Mouse (Mus musculus): ENCODE measurements around the gene Gltpd2. TPM values are rescaled to one million over a fixed set of nuclear protein-coding genes. Genes with fewer than 3 reads are reported as not detected.

Gene Gltpd2
- polyA plus RNA-seq, 1 experiment from 2014 or later: 0.32 TPM

GRCm38 (mm10) chr11:70544496-70544895 lies 25.5 kb downstream of the Gltpd2 start:
- WGBS: 63% methylated on average over 7 of the region's 7 CpGs

GRCm38 (mm10) chr11:70551526-70551925 lies 32.5 kb downstream of the Gltpd2 start:
- Histone ChIP-seq H3K4me3 (ENCODE audit: low read depth, low read length) (no peak overlapping the region), H3K4me2 (replicated peaks; ENCODE audit: low read depth) (no peak overlapping the region), H3K9me3 (ENCODE audit: control insufficient read depth, low read length) (no peaks in the 10 kb centered on the region), H3K27ac (replicated peaks) (no peak overlapping the region; the same call in 1 of the 2 replicates), H3K9ac (ENCODE audit: low read length) (no peak overlapping the region), H3K36me3 (ENCODE audit: control insufficient read depth, insufficient read depth, low read length) (peaks cover 16% of the 10 kb centered on the region; the same call in 1 of the 2 replicates), H3K4me1 (replicated peaks; ENCODE audit: control insufficient read depth, insufficient read depth) (no peaks in the 10 kb centered on the region), H3K27me3 (ENCODE audit: control insufficient read depth, insufficient read depth, low read length) (no peaks in the 10 kb centered on the region)
- WGBS: 91% methylated on average over 8 of the region's 8 CpGs
- no peak for ATAC-seq (ENCODE audit: low FRiP score, low TSS enrichment)
- TF ChIP-seq EP300 (optimal IDR thresholded peaks at IDR 0.05) (no peak), CTCF (IDR thresholded peaks at IDR 0.05; ENCODE audit: low read depth) (no peak)
- DNase-seq (ENCODE audit: low spot score): no peak

More at GRCm38 (mm10) chr11:70544496-70544895, 25.5 kb downstream of the Gltpd2 start:
- Histone ChIP-seq H3K27me3 (ENCODE audit: control insufficient read depth, insufficient read depth, low read length) (no peaks in the 10 kb centered on the region), H3K9ac (ENCODE audit: low read length) (no peak overlapping the region), H3K9me3 (ENCODE audit: control insufficient read depth, low read length) (no peaks in the 10 kb centered on the region), H3K4me2 (replicated peaks; ENCODE audit: low read depth) (no peak overlapping the region), H3K4me1 (replicated peaks; ENCODE audit: control insufficient read depth, insufficient read depth) (0 out of 2 replicates have a peak, but pooled peaks cover 3% of the 10 kb centered on the region), H3K4me3 (ENCODE audit: low read depth, low read length) (no peak overlapping the region), H3K27ac (replicated peaks) (no peak overlapping the region), H3K36me3 (ENCODE audit: control insufficient read depth, insufficient read depth, low read length) (0 out of 2 replicates have a peak, but pooled peaks cover 3% of the 10 kb centered on the region)
- TF ChIP-seq CTCF (IDR thresholded peaks at IDR 0.05; ENCODE audit: low read depth) (no peak), EP300 (optimal IDR thresholded peaks at IDR 0.05) (no peak)
- DNase-seq (ENCODE audit: low spot score): no peak
- no peak for ATAC-seq (ENCODE audit: low FRiP score, low TSS enrichment)

- no peak for DNase-seq (ENCODE audit: low spot score)
- TF ChIP-seq CTCF (IDR thresholded peaks at IDR 0.05; ENCODE audit: low read depth) (no peak), EP300 (optimal IDR thresholded peaks at IDR 0.05) (no peak)
- WGBS: 41% methylated on average over 7 of the region's 7 CpGs
- Histone ChIP-seq H3K9me3 (ENCODE audit: control insufficient read depth, low read length) (no peaks in the 10 kb centered on the region), H3K4me3 (ENCODE audit: low read depth, low read length) (no peak overlapping the region), H3K36me3 (ENCODE audit: control insufficient read depth, insufficient read depth, low read length) (peaks cover 13% of the 10 kb centered on the region; the same call in 1 of the 2 replicates), H3K27me3 (ENCODE audit: control insufficient read depth, insufficient read depth, low read length) (no peaks in the 10 kb centered on the region), H3K4me1 (replicated peaks; ENCODE audit: control insufficient read depth, insufficient read depth) (no peaks in the 10 kb centered on the region), H3K4me2 (replicated peaks; ENCODE audit: low read depth) (no peak overlapping the region), H3K9ac (ENCODE audit: low read length) (no peak overlapping the region), H3K27ac (replicated peaks) (0 out of 2 replicates have a peak overlapping the region, but pooled peaks have one; percentile 24)
- ATAC-seq (ENCODE audit: low FRiP score, low TSS enrichment): no peak
These were observed 34.9 kb downstream of the Gltpd2 start for GRCm38 (mm10) chr11:70553940-70554339.

GRCm38 (mm10) chr11:70557545-70557944 lies 38.5 kb downstream of the Gltpd2 start:
- ATAC-seq (ENCODE audit: low FRiP score, low TSS enrichment) (no peak), DNase-seq (ENCODE audit: low spot score) (no peak)
- Histone ChIP-seq H3K9ac (ENCODE audit: low read length) (no peak overlapping the region), H3K4me1 (replicated peaks; ENCODE audit: control insufficient read depth, insufficient read depth) (no peaks in the 10 kb centered on the region), H3K4me2 (replicated peaks; ENCODE audit: low read depth) (no peak overlapping the region), H3K36me3 (ENCODE audit: control insufficient read depth, insufficient read depth, low read length) (peaks cover 13% of the 10 kb centered on the region; the same call in 1 of the 2 replicates), H3K27me3 (ENCODE audit: control insufficient read depth, insufficient read depth, low read length) (no peaks in the 10 kb centered on the region), H3K27ac (replicated peaks) (no peak overlapping the region), H3K4me3 (ENCODE audit: low read depth, low read length) (no peak overlapping the region), H3K9me3 (ENCODE audit: control insufficient read depth, low read length) (no peaks in the 10 kb centered on the region)
- TF ChIP-seq CTCF (IDR thresholded peaks at IDR 0.05; ENCODE audit: low read depth) (peak; percentile 31), EP300 (optimal IDR thresholded peaks at IDR 0.05) (no peak)
- WGBS: 89% methylated on average over 9 of the region's 9 CpGs

- peak; percentile 41; the same call in 1 of the 2 replicates for ATAC-seq (ENCODE audit: low FRiP score, low TSS enrichment)
- Histone ChIP-seq H3K9ac (ENCODE audit: low read length) (no peak overlapping the region; the same call in 1 of the 2 replicates), H3K27me3 (ENCODE audit: control insufficient read depth, insufficient read depth, low read length) (no peaks in the 10 kb centered on the region)
These were observed 42.9 kb downstream of the Gltpd2 start for GRCm38 (mm10) chr11:70561937-70562286.

DNA sequence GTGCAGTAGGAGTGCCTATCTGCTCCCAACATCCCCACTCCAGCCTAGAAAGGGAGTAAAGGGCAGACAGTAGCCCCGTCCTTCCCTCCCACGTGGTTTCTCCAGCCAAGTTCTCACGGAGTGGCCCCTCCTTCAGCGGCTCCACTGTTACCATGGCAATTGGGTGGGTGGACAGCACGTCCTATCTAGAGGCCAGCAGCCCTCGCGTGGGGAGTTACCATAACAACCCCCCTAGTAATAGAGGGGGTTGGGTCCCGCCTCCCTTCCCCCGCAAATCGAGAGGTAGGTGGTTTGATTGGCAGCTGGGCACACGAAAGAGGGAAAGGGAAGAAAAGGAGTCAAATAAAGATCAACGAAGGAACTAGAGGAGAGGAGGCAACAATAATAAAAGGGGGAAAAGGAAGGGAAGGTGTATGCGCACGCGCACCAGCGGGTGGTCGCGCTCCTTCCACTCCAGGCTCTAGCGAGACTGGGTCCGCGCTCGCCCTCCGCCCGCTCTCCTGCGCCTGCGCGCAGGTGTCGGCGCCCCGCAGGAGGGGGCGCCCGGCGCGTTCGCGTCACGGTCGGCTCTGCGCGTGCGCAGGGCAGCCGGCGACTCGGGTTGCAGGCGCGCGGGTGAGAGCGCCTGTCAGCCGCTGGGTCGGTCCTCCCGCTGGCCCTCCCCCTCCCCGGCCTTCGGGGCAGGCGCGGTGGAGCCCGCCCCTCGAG lies 43.4 kb downstream of the Gltpd2 start, which contains the start of gene Mink1:
Mink1 (plus strand) TSS at position 595 of the 708 bp plus-strand sequence.
- ATAC-seq (ENCODE audit: low FRiP score, low TSS enrichment) (peak; percentile 85), DNase-seq (ENCODE audit: low spot score) (peak; percentile 91)
- H3K4me1 ChIP-seq (replicated peaks; ENCODE audit: control insufficient read depth, insufficient read depth): 0 out of 2 replicates have a peak, but pooled peaks cover 3% of the 10 kb centered on the region
- under 1% methylated on average over 52 of the region's 57 CpGs for WGBS
- TF ChIP-seq EP300 (optimal IDR thresholded peaks at IDR 0.05) (no peak), CTCF (IDR thresholded peaks at IDR 0.05; ENCODE audit: low read depth) (no peak)
- H3K4me2 ChIP-seq (replicated peaks; ENCODE audit: low read depth): peak within 1 kb of the TSS; percentile 95
- H3K27ac ChIP-seq (replicated peaks): peak within 1 kb of the TSS; percentile 90
- no peaks in the 10 kb centered on the region; the same call in 1 of the 2 replicates for H3K36me3 ChIP-seq (ENCODE audit: control insufficient read depth, insufficient read depth, low read length)
- H3K27me3 ChIP-seq (ENCODE audit: control insufficient read depth, insufficient read depth, low read length): no peaks in the 10 kb centered on the region
- H3K4me3 ChIP-seq (ENCODE audit: low read depth, low read length): peak within 1 kb of the TSS; percentile 85
- peak within 1 kb of the TSS; percentile 85 for H3K9ac ChIP-seq (ENCODE audit: low read length)
- no peaks in the 10 kb centered on the region for H3K9me3 ChIP-seq (ENCODE audit: control insufficient read depth, low read length)

More at GRCm38 (mm10) chr11:70561937-70562286, 42.9 kb downstream of the Gltpd2 start:
- no peaks in the 10 kb centered on the region for H3K9me3 ChIP-seq (ENCODE audit: control insufficient read depth, low read length)
- peak overlapping the region; percentile 90 for H3K27ac ChIP-seq (replicated peaks)
- H3K4me1 ChIP-seq (replicated peaks; ENCODE audit: control insufficient read depth, insufficient read depth): 0 out of 2 replicates have a peak, but pooled peaks cover 3% of the 10 kb centered on the region
- no peak for DNase-seq (ENCODE audit: low spot score)
- H3K36me3 ChIP-seq (ENCODE audit: control insufficient read depth, insufficient read depth, low read length): no peaks in the 10 kb centered on the region; the same call in 1 of the 2 replicates
- H3K4me3 ChIP-seq (ENCODE audit: low read depth, low read length): peak overlapping the region; percentile 85
- peak overlapping the region; percentile 95 for H3K4me2 ChIP-seq (replicated peaks; ENCODE audit: low read depth)
- WGBS: 0% methylated on average over 2 of the region's 2 CpGs
- TF ChIP-seq CTCF (IDR thresholded peaks at IDR 0.05; ENCODE audit: low read depth) (peak; percentile 54), EP300 (optimal IDR thresholded peaks at IDR 0.05) (no peak)
